Mouse (Mus musculus) thymus, adult 2 months (tissue): ENCODE measurements around the gene Tatdn2.

ENCODE experiments used
- CTCF ChIP-seq: fragments of 200-500 bp; IDR thresholded peaks from 2 replicates; pipeline ENCODE4 v1.5.1; 2012; ENCODE audit warnings: mild to moderate bottlenecking, control low read depth, low read length, moderate library complexity, borderline replicate concordance; ENCODE audit not compliant: control insufficient read depth, poor library complexity, insufficient read depth; ENCODE audit errors: extremely low read depth
- POLR2A ChIP-seq: fragments of 200-500 bp; IDR thresholded peaks from 2 replicates; pipeline ENCODE4 v1.6.1; 2012; ENCODE audit warnings: mild to moderate bottlenecking, low read length, control low read depth, moderate library complexity; ENCODE audit not compliant: control insufficient read depth, poor library complexity, insufficient read depth; ENCODE audit errors: extremely low read depth

GRCm38 (mm10) chr6:113654102-113654501, 42.7 kb upstream of the Tatdn2 start:
- no peak for TF ChIP-seq CTCF
- TF ChIP-seq POLR2A = no peak
